Mouse (Mus musculus): ENCODE results near the gene Ggta1. TPM values are rescaled to one million over a fixed set of nuclear protein-coding genes. Genes with fewer than 3 reads are reported as not detected.

Ggta1 gene
- polyA plus RNA-seq, 1 experiment from 2014 or later, result 5.0 TPM

GRCm38 (mm10) chr2:35503021-35503722, 40.1 kb upstream of the Ggta1 start:
- WGBS, result 85% methylated on average over 12 of the region's 12 CpGs
- Histone ChIP-seq H3K4me1 (replicated peaks) (peaks cover 31% of the 10 kb centered on the region), H3K27ac (peak overlapping the region; percentile 50; the same call in 1 of the 2 replicates), H3K9me3 (no peaks in the 10 kb centered on the region), H3K27me3 (ENCODE audit: insufficient read depth, poor library complexity, severe bottlenecking) (no peaks in the 10 kb centered on the region), H3K36me3 (no peaks in the 10 kb centered on the region), H3K4me3 (no peak overlapping the region)
- no peak for DNase-seq (ENCODE audit: low spot score)

- WGBS, result 90% methylated on average over 3 of the region's 3 CpGs
- H3K27me3 ChIP-seq (ENCODE audit: insufficient read depth, poor library complexity, severe bottlenecking), result no peaks in the 10 kb centered on the region
- H3K27ac ChIP-seq, result no peak overlapping the region
- no peaks in the 10 kb centered on the region for H3K36me3 ChIP-seq
- no peak for DNase-seq (ENCODE audit: low spot score)
- peaks cover 30% of the 10 kb centered on the region for H3K4me1 ChIP-seq (replicated peaks)
- no peak overlapping the region for H3K4me3 ChIP-seq
- H3K9me3 ChIP-seq, result no peaks in the 10 kb centered on the region
These were observed 39.5 kb upstream of the Ggta1 start for GRCm38 (mm10) chr2:35502561-35502960.

DNA sequence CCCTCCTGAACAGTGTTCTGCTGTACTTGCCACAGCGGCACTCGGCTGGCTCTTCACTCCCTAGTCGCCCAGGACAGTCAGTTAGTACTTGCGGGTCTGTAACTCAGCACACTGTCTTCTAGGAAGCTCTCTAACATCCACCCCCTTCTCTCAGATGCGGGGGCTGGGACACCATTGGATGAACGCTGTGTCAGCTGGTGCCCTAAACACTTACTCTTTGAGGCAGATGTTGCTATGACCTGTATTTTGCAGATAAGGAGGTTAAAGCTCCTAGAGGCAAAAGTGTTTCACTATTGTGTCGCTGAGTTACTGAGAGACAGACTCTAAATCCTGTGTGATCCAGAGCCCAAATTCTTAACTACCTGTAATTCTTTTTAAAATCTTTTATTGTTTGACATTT, 36.4 kb upstream of the Ggta1 start:
- H3K36me3 ChIP-seq, result no peaks in the 10 kb centered on the region
- H3K27me3 ChIP-seq (ENCODE audit: insufficient read depth, poor library complexity, severe bottlenecking), result no peaks in the 10 kb centered on the region
- H3K4me3 ChIP-seq, result no peak overlapping the region
- WGBS, result 82% methylated on average over 7 of the region's 7 CpGs
- no peaks in the 10 kb centered on the region for H3K9me3 ChIP-seq
- H3K4me1 ChIP-seq (replicated peaks), result peaks cover 26% of the 10 kb centered on the region
- no peak overlapping the region for H3K27ac ChIP-seq
- no peak for DNase-seq (ENCODE audit: low spot score)

DNA sequence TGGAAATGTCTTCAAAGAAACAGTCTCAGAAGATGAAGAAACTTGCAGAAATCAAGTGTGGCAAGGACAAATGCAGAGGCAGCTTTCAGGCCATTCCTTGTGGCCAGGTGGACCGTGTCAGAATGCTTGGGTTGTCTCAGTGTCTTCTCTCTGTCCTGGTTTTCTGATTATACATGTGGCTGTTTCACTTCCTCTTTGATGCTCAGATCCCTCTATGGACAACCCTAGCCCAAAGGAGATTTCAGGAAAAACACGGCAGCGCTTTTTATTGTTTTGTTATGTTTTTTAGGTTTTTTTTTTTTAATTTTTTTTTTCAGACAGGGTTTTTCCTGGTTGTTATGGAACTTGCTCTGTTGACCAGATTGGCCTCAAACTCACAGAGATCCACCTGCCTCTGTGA, 35.9 kb upstream of the Ggta1 start:
- H3K4me1 ChIP-seq (replicated peaks), result peaks cover 22% of the 10 kb centered on the region
- H3K27ac ChIP-seq, result no peak overlapping the region
- 92% methylated on average over 3 of the region's 3 CpGs for WGBS
- no peaks in the 10 kb centered on the region for H3K27me3 ChIP-seq (ENCODE audit: insufficient read depth, poor library complexity, severe bottlenecking)
- H3K4me3 ChIP-seq, result no peak overlapping the region
- H3K9me3 ChIP-seq, result no peaks in the 10 kb centered on the region
- no peak for DNase-seq (ENCODE audit: low spot score)
- H3K36me3 ChIP-seq, result no peaks in the 10 kb centered on the region

- Histone ChIP-seq H3K4me3 (no peak overlapping the region), H3K9me3 (no peaks in the 10 kb centered on the region), H3K4me1 (replicated peaks) (peaks cover 10% of the 10 kb centered on the region), H3K27me3 (ENCODE audit: insufficient read depth, poor library complexity, severe bottlenecking) (no peaks in the 10 kb centered on the region), H3K36me3 (no peaks in the 10 kb centered on the region), H3K27ac (no peak overlapping the region)
- WGBS, result 78% methylated on average over 2 of the region's 2 CpGs
- DNase-seq (ENCODE audit: low spot score), result no peak
These were observed 34.7 kb upstream of the Ggta1 start for GRCm38 (mm10) chr2:35497662-35498196.

GRCm38 (mm10) chr2:35496279-35497013, 33.4 kb upstream of the Ggta1 start:
- H3K4me1 ChIP-seq (replicated peaks), result peaks cover 7% of the 10 kb centered on the region
- no peak overlapping the region for H3K4me3 ChIP-seq
- no peak overlapping the region; the same call in 1 of the 2 replicates for H3K27ac ChIP-seq
- no peaks in the 10 kb centered on the region for H3K27me3 ChIP-seq (ENCODE audit: insufficient read depth, poor library complexity, severe bottlenecking)
- H3K36me3 ChIP-seq, result no peaks in the 10 kb centered on the region
- no peak for DNase-seq (ENCODE audit: low spot score)
- no peaks in the 10 kb centered on the region for H3K9me3 ChIP-seq
- 79% methylated on average over 5 of the region's 5 CpGs for WGBS

DNA sequence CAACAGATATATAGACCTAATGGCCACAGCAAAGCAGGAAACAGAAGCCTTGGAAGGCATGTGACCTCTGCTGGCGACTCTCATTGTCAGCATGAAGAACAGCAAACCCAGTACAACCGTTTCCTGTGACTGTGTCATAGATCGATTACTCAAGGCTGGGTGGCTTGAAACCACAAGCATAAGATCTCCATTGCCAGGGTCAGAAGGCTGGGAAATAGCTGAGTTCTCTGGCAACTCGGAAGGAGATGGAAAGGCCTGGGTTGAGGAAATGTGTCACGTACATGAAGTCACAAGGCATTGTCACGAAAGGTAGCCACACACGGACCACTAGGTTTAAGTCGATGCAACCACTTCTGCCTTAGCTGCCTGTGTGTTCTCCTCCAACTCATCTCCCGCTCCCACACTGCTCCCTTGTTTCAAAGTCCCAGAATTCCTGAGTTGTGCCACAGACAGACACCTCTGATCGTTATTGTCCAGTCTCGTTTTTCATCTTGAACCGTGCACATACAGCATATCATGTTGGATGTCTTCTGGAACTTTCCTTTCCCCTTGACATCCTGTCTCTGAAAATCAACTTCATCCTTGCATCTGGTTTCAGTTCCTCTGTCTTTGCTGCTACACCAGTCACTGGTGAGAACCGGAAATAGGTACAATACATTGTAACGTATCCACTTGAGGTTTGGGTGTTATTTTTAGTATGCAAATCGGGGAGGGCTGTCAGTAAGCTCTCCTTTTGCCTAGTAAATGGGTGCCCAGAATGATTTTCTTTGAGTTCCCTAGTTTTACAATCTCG, 32.7 kb upstream of the Ggta1 start:
- WGBS, result 88% methylated on average over 16 of the region's 16 CpGs
- Histone ChIP-seq H3K36me3 (no peaks in the 10 kb centered on the region), H3K4me3 (no peak overlapping the region), H3K27me3 (ENCODE audit: insufficient read depth, poor library complexity, severe bottlenecking) (no peaks in the 10 kb centered on the region), H3K9me3 (no peaks in the 10 kb centered on the region), H3K27ac (no peak overlapping the region), H3K4me1 (replicated peaks) (peaks cover 10% of the 10 kb centered on the region)
- no peak for DNase-seq (ENCODE audit: low spot score)

- no peaks in the 10 kb centered on the region for H3K36me3 ChIP-seq
- no peaks in the 10 kb centered on the region for H3K27me3 ChIP-seq (ENCODE audit: insufficient read depth, poor library complexity, severe bottlenecking)
- peaks cover 17% of the 10 kb centered on the region for H3K4me1 ChIP-seq (replicated peaks)
- H3K9me3 ChIP-seq, result no peaks in the 10 kb centered on the region
- no peak for DNase-seq (ENCODE audit: low spot score)
- H3K4me3 ChIP-seq, result no peak overlapping the region
- H3K27ac ChIP-seq, result no peak overlapping the region
- WGBS, result 92% methylated on average over 7 of the region's 7 CpGs
These were observed 30.5 kb upstream of the Ggta1 start for GRCm38 (mm10) chr2:35493566-35493965.

GRCm38 (mm10) chr2:35491151-35491550, 28.1 kb upstream of the Ggta1 start:
- H3K4me3 ChIP-seq, result no peak overlapping the region
- WGBS, result 91% methylated on average over 24 of the region's 24 CpGs
- no peak overlapping the region for H3K27ac ChIP-seq
- DNase-seq (ENCODE audit: low spot score), result no peak
- no peaks in the 10 kb centered on the region for H3K27me3 ChIP-seq (ENCODE audit: insufficient read depth, poor library complexity, severe bottlenecking)
- H3K4me1 ChIP-seq (replicated peaks), result peaks cover 24% of the 10 kb centered on the region
- no peaks in the 10 kb centered on the region for H3K36me3 ChIP-seq
- H3K9me3 ChIP-seq, result no peaks in the 10 kb centered on the region

GRCm38 (mm10) chr2:35490458-35491111, 27.6 kb upstream of the Ggta1 start:
- no peaks in the 10 kb centered on the region for H3K27me3 ChIP-seq (ENCODE audit: insufficient read depth, poor library complexity, severe bottlenecking)
- no peaks in the 10 kb centered on the region for H3K9me3 ChIP-seq
- peaks cover 24% of the 10 kb centered on the region for H3K4me1 ChIP-seq (replicated peaks)
- no peak for DNase-seq (ENCODE audit: low spot score)
- H3K36me3 ChIP-seq, result no peaks in the 10 kb centered on the region
- peak overlapping the region; percentile 57; the same call in 1 of the 2 replicates for H3K27ac ChIP-seq
- 0 out of 2 replicates have a peak overlapping the region, but pooled peaks have one; percentile 9 for H3K4me3 ChIP-seq
- WGBS, result 33% methylated on average over 17 of the region's 17 CpGs

- no peak for DNase-seq (ENCODE audit: low spot score)
- no peaks in the 10 kb centered on the region for H3K9me3 ChIP-seq
- no peaks in the 10 kb centered on the region for H3K36me3 ChIP-seq
- peaks cover 24% of the 10 kb centered on the region for H3K4me1 ChIP-seq (replicated peaks)
- peak overlapping the region; percentile 25; the same call in 1 of the 2 replicates for H3K27ac ChIP-seq
- WGBS, result 64% methylated on average over 3 of the region's 3 CpGs
- H3K4me3 ChIP-seq, result no peak overlapping the region
- H3K27me3 ChIP-seq (ENCODE audit: insufficient read depth, poor library complexity, severe bottlenecking), result no peaks in the 10 kb centered on the region
These were observed 24.7 kb upstream of the Ggta1 start for GRCm38 (mm10) chr2:35487700-35488099.

DNA sequence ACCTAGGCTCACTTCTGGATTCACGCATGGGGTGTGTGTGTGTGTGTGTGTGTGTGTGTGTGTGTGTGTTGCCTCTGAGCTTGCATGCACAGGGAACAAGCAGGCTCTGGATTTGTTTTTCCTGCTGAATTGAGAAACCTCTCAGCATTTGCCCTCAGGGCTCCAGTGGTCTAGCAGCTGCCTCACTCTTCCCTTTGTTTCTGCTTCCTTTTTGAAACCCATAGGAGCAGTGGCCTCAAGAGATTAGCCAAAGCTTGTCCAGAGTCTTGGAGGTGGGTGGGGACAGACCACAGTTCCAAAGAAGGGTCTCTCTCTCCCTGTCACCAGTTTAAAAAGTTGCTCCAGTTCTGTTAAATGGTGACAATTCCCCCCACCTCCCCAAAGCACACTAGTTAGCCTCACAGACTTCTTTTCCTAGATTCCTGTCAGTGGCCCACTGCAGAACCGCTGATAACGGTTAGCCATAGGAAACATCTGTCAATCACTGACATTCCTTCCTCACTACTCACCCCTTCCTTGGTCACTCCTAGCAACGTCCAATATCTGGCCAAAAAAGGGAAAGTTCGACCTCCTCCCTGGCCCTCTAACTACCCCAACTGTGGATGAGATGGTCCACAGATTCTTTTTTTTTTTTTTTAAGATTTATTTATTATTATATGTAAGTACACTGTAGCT, 24.1 kb upstream of the Ggta1 start:
- WGBS, result 27% methylated on average over 5 of the region's 5 CpGs
- peak overlapping the region; percentile 42; the same call in 1 of the 2 replicates for H3K27ac ChIP-seq
- DNase-seq (ENCODE audit: low spot score), result no peak

More for the DNA sequence above, 24.1 kb upstream of the Ggta1 start:
- Histone ChIP-seq H3K27me3 (ENCODE audit: insufficient read depth, poor library complexity, severe bottlenecking) (no peaks in the 10 kb centered on the region), H3K4me1 (replicated peaks) (peaks cover 26% of the 10 kb centered on the region), H3K4me3 (no peak overlapping the region), H3K9me3 (no peaks in the 10 kb centered on the region), H3K36me3 (no peaks in the 10 kb centered on the region)

Measured in hindbrain, embryonic 10.5 days (tissue).